Mouse (Mus musculus): ENCODE data around the gene Myo1b. TPM values are rescaled to one million over a fixed set of nuclear protein-coding genes. Genes with fewer than 3 reads are reported as not detected.

Gene Myo1b
- total RNA-seq (2021), result 10 to 100 TPM; 82.6 to 87.9 TPM
- long read RNA-seq, experiment 1, full-length matches to known transcripts, result 25 of 50 reads
- long read RNA-seq, experiment 1, partial matches to known transcripts, result 19 of 50 reads
- long read RNA-seq, experiment 1, other reads (novel, unspliced or antisense), result 6 of 50 reads
- long read RNA-seq, experiment 2, full-length matches to known transcripts, result 33 of 46 reads
- long read RNA-seq, experiment 2, partial matches to known transcripts, result 6 of 46 reads
- long read RNA-seq, experiment 2, other reads (novel, unspliced or antisense), result 7 of 46 reads

GRCm38 (mm10) chr1:51915576-51916156 is at the start of gene Myo1b:
Gene Myo1b (minus strand): TSS chr1:51916071.
- peak; percentile 89 for DNase-seq

DNA sequence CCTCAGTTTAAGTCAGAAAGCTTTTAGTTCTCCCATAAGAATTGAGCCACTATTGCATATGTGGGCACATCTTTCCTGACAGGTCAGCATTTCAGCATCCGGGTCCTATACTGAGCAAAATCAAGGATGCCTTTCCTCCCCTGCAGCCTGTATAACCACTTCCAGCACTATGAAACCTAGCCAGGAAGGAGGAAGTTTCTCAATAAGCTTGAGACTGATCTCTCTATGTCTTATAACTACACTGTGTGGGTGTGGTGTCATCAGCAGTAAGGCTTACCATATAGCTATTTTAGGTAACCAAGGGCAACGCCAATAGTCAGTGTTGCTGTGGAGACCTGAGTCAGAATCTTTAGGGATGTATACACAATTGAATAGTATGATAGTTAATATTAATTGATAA is 48.8 kb upstream of the Myo1b start:
- DNase-seq, result no peak

- DNase-seq, result no peak
Observed at GRCm38 (mm10) chr1:51947116-51947515, 31.2 kb upstream of the Myo1b start.

GRCm38 (mm10) chr1:51944755-51945154 is 28.9 kb upstream of the Myo1b start:
- DNase-seq, result peak; percentile 65

GRCm38 (mm10) chr1:51938357-51938756 is 22.5 kb upstream of the Myo1b start:
- no peak for DNase-seq

GRCm38 (mm10) chr1:51935006-51935405 is 19.1 kb upstream of the Myo1b start:
- no peak for DNase-seq

DNA sequence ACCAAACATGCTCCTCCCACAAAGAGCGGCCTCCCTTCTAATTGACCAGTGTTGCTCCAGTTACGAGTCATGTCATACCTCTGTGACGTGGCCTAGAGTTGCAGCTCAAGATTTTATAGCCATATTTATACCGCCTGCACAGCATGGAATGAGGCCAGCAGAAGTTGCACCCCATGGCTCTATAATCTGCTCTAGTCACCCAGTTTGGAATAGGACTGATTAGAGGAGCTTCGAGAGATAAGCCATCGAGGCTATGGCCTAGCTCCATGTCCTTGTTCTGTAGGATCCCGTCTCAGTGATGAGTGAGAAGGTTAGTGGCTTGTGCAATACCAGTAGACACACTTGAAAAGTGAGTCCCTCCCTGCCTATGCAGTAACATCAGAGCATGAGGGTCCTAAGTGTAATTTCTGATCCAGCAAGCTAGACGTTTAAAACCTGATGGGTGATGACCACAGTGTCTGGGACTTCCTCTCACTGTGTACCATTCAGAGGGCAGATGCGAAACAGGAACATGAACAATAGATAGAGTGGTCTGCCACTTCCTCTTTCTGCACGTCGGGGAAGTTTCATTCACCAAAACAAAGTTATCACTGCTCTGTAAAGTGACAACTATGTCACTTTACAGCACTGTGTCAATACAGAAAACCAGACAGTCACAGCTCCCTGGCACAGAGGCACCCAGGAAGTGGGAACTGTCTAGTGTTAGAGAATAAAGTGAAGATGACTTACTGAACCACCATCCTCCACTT is 18.5 kb upstream of the Myo1b start:
- DNase-seq, result peak; percentile 7

- DNase-seq, result no peak
Observed at GRCm38 (mm10) chr1:51932826-51933225, 17.0 kb upstream of the Myo1b start.

- DNase-seq, result no peak
Observed at GRCm38 (mm10) chr1:51931561-51931960, 15.7 kb upstream of the Myo1b start.

DNA sequence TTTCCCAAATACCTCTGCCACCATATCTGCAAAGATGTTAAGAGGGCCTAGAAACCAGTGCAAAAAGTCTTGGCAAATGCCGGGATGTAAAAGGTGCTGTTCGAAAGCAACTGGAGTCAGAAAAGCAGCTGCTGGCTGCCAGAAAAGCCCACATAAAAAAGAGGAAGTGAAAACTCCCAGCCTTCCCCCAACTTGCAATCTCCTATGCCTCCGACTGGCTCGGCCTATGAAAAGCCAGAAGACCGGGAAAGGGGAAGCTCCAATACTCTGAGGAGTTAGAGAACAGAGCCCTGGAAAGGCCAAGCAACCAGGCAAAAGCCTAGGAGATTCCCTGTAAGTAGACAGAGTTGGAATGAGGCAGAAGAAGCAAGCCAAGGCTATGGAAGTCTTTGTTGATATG is 14.7 kb upstream of the Myo1b start:
- DNase-seq, result no peak

- DNase-seq, result no peak
Observed at GRCm38 (mm10) chr1:51929557-51929956, 13.7 kb upstream of the Myo1b start.

GRCm38 (mm10) chr1:51922820-51923219 is 6.9 kb upstream of the Myo1b start:
- DNase-seq, result no peak

GRCm38 (mm10) chr1:51916276-51916675 is 405 bp upstream of the Myo1b start:
- DNase-seq, result no peak

DNA sequence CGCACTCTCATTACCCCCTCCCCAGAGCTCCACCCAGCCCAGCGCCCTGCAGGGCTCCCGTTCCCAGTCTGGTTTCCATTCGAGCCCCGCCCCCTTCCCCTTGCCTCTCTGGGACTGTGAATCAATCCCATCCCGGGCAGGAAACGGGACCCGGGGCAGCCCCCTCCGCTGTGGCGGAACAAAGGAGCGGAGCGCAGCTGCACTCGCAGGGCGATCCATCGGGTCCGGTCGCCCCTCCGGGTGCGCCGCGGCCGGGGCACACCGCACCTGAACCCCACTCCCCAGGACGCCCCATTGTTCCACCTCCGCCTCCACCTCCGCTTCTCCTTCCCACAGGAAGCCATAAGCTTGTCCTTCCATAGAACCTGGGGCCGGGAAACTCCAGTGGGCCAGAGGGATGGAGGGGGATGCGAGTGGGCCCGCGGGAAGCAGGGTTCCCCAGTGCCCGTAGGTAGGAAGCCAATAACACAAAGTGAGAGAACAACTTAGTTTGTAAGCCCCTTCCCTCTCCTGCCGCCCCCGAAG is 758 bp downstream of the Myo1b start:
- peak; percentile 88 for DNase-seq

GRCm38 (mm10) chr1:51914095-51914494 is 1.8 kb downstream of the Myo1b start:
- DNase-seq, result no peak

DNA sequence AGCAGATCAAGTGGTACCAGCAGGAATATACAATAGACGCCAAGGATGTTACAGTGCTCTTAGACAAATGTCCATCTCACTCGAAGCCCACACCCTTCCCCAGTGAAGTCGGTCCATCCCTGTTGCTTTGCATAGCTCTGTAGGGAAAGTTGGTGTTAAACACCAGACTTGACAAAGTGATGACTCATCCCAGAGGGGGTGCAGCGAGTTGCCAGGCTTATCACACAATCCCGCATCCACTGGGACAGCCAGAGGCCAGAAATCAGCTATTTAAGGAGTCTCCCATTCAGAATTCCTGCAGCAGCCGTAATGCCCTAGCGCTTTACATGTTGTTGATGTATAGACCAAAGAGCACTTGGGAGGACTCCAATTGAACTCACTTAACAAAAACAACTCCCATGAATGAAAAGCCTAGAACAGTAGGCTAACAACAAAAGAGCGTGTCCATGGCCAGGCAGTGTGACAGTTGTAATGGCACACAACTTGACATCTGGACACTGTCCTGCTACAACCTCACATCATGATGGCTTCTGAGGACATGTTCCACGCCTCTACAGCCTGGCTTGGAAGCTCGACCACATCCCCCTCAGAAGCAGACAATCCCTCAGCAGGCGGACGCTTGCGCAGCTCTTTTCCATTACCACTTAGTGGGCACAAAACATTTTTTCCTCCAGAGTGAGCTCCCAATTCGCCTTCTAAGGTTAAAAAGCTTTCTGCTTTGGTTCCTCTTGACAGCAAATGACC is 2.6 kb downstream of the Myo1b start:
- peak; percentile 45 for DNase-seq

GRCm38 (mm10) chr1:51911331-51911730 is 4.5 kb downstream of the Myo1b start:
- no peak for DNase-seq

DNA sequence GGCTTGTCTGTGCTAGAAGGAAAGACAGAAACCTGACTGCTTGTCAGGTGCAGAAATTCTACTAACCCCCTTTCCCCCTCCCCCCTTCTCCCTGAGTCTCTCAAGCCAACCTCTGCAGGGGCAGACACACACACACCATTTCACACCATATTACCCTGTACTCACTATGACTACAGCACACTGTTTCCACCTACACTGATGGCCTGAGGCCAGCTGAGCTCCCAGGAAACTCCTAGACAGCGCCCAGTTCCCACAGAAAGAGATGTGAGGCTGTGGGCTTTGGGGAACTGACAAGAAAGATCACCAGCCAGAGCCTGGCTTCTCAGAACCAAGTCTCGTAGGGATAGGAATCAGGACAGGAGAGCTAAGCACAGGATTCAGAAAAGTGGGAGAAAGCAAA is 6.7 kb downstream of the Myo1b start:
- DNase-seq, result no peak

GRCm38 (mm10) chr1:51907821-51908220 is 8.1 kb downstream of the Myo1b start:
- no peak for DNase-seq

GRCm38 (mm10) chr1:51906206-51906906 is 9.5 kb downstream of the Myo1b start:
- no peak for DNase-seq

DNA sequence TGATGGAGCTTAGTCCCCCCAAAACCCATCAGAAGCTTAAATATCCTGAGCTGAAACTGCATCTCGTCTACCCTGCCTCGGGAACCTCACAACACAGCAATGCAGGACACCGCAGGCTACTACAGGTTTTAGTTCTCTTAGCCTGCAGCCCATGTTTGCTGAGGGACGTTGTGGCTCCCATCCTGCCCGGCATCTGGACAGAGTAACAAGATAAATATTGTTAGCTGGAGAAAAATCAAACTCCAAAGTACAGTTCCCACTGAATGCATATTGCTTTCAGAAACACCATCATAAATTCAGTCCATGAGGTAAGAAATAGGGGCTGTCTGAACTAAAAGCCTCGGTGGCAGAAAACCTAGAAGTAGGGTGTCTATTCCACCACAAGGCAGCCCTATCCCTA is 10.8 kb downstream of the Myo1b start:
- DNase-seq, result no peak

DNA sequence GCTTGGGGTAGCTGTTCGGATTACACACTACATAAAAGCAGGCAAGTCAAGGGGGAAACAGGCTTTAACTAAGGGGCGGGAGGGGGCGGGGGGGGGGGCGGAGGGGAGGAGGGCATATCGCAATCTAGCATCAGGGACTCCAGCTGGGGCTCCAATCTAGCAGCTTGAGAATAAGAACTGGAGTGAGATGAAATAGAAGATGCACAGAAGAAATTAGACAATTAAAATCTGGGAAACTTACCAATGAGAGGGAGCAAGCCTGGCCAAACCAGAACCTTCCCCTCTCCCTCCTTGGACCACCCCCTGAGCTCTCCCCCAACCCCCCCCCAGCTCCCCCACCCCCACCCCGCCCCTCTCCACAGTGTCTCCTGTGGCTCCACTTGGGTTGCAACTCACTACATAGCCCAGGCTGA is 18.7 kb downstream of the Myo1b start:
- no peak for DNase-seq

Measured in adrenal gland, postnatal 10 days (tissue).